Mouse (Mus musculus) ES-E14 (cell line): ENCODE measurements around the gene Inip.

Experiments
- CHD2 ChIP-seq: IDR thresholded peaks from 2 replicates; pipeline ENCODE4 v1.6.1; 2014; ENCODE audit warnings: mild to moderate bottlenecking, low read depth, low read length, inconsistent platforms
- HCFC1 ChIP-seq: IDR thresholded peaks from 2 replicates; pipeline ENCODE4 v1.6.1; 2012; ENCODE audit warnings: low read length, inconsistent platforms, borderline replicate concordance; ENCODE audit not compliant: insufficient read depth
- MAFK ChIP-seq: IDR thresholded peaks from 2 replicates; pipeline ENCODE4 v1.6.1; 2014; ENCODE audit warnings: mild to moderate bottlenecking, low read depth, low read length, inconsistent platforms; ENCODE audit not compliant: insufficient read depth
- ZC3H11A ChIP-seq: IDR thresholded peaks from 2 replicates; pipeline ENCODE4 v1.6.1; 2012; ENCODE audit warnings: low read depth, mild to moderate bottlenecking, inconsistent platforms, low read length, borderline replicate concordance
- ZNF384 ChIP-seq: IDR thresholded peaks from 2 replicates; pipeline ENCODE4 v1.6.1; 2012; ENCODE audit warnings: low read depth, low read length, inconsistent platforms

- TF ChIP-seq ZC3H11A (no peak), HCFC1 (no peak), ZNF384 (no peak), CHD2 (no peak), MAFK (no peak)
Measured at GRCm38 (mm10) chr4:59787126-59787525, 14.3 kb downstream of the Inip start.
